Mouse (Mus musculus) midbrain, embryonic 11.5 days (tissue): ENCODE measurements around the gene Pou2f2. TPM values are rescaled to one million over a fixed set of nuclear protein-coding genes. Genes with fewer than 3 reads are reported as not detected.
A peak's percentile ranks its signal among the peaks of the same experiment; 100 is the strongest.

Experiments
- ATAC-seq: fragments of 200-750 bp; cut with Nextera tagmentation; 2 replicates; pipeline ENCODE4 v1.8.0; 2017; ENCODE audit warnings: moderate TSS enrichment, moderate library complexity; ENCODE audit not compliant: low FRiP score
- DNase-seq: peaks from one replicate; pipeline ENCODE4 v3.0.0; 2015; ENCODE audit warnings: low spot score; ENCODE audit errors: missing footprints
- H3K27ac ChIP-seq: fragments of 300-500 bp; sonication (generic); 2 replicates; pipeline ENCODE4 v1.5.1; 2014; ENCODE audit warnings: low read depth, low read length
- H3K27me3 ChIP-seq: fragments of 300-500 bp; sonication (generic); 2 replicates; pipeline ENCODE4 v1.6.1; 2014; ENCODE audit warnings: mild to moderate bottlenecking, low read length, moderate library complexity, mixed read lengths; ENCODE audit not compliant: control insufficient read depth, insufficient read depth
- H3K36me3 ChIP-seq: fragments of 300-500 bp; sonication (generic); 2 replicates; pipeline ENCODE4 v1.6.1; 2014; ENCODE audit warnings: mild to moderate bottlenecking, low read length, moderate library complexity, mixed read lengths; ENCODE audit not compliant: control insufficient read depth, insufficient read depth
- H3K4me1 ChIP-seq: fragments of 300-500 bp; sonication (generic); 2 replicates; pipeline ENCODE4 v1.6.1; 2014; ENCODE audit warnings: low read length; ENCODE audit not compliant: control insufficient read depth, insufficient read depth
- H3K4me2 ChIP-seq: fragments of 300-500 bp; sonication (generic); 2 replicates; pipeline ENCODE4 v1.6.1; 2014; ENCODE audit warnings: mild to moderate bottlenecking, moderate library complexity
- H3K4me3 ChIP-seq: fragments of 300-500 bp; sonication (generic); 2 replicates; pipeline ENCODE4 v1.5.1; 2014; ENCODE audit warnings: low read depth, low read length
- H3K9ac ChIP-seq: fragments of 300-500 bp; sonication (generic); 2 replicates; pipeline ENCODE4 v1.6.1; 2014; ENCODE audit warnings: low read length
- H3K9me3 ChIP-seq: fragments of 300-500 bp; sonication (generic); 2 replicates; pipeline ENCODE4 v1.6.1; 2016; ENCODE audit warnings: low read length; ENCODE audit not compliant: control insufficient read depth
- WGBS: fragments of 180-500 bp; shearing (Covaris S2); extraction: QIAGEN DNeasy Blood & Tissue Kit; methylation state at CpG from one replicate; pipeline ENCODE4 v1.1.7; 2014; 5-methylcytosine and 5-hydroxymethylcytosine counted together
- polyA plus RNA-seq: library from polyadenylated mRNA; unstranded; fragments of >200 nt; fragmentation: Nextera tagmentation; extraction: Ambion mirVana; gene quantifications from 2 replicates; pipeline ENCODE4 v1.2.1, GENCODE M21; 2014

Pou2f2 gene
- polyA plus RNA-seq, 1 experiment from 2014 or later: 26.6 TPM

DNA sequence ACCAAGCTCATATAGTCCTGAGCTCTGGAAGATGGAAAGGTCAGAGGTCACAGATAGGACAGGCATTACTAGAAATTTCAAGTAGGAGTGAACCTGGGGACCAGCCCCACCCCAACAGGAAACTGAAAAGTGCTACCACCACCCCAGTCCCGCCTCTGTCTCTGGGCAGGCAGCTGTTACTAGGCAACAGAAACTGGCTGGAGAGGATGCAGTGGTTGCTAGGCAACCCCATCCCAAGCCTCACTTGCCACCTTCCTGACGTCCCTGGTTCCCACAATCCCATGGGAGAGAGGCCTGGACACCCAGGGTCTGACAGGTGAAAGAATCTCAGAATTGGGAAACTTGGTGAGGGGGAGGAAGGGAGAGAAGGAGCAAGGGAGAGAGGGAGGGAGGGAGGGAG is 110.8 kb downstream of the Pou2f2 start:
- Histone ChIP-seq H3K9me3 (no peaks in the 10 kb centered on the region), H3K4me3 (no peak overlapping the region), H3K36me3 (peaks cover 4% of the 10 kb centered on the region; the same call in 1 of the 2 replicates), H3K9ac (no peak overlapping the region), H3K4me1 (peaks cover 41% of the 10 kb centered on the region), H3K27ac (no peak overlapping the region), H3K27me3 (no peaks in the 10 kb centered on the region), H3K4me2 (no peak overlapping the region)
- 3% methylated on average over 2 of the region's 2 CpGs for WGBS
- DNase-seq: peak; percentile 94
- peak; percentile 51; the same call in 1 of the 2 replicates for ATAC-seq

DNA sequence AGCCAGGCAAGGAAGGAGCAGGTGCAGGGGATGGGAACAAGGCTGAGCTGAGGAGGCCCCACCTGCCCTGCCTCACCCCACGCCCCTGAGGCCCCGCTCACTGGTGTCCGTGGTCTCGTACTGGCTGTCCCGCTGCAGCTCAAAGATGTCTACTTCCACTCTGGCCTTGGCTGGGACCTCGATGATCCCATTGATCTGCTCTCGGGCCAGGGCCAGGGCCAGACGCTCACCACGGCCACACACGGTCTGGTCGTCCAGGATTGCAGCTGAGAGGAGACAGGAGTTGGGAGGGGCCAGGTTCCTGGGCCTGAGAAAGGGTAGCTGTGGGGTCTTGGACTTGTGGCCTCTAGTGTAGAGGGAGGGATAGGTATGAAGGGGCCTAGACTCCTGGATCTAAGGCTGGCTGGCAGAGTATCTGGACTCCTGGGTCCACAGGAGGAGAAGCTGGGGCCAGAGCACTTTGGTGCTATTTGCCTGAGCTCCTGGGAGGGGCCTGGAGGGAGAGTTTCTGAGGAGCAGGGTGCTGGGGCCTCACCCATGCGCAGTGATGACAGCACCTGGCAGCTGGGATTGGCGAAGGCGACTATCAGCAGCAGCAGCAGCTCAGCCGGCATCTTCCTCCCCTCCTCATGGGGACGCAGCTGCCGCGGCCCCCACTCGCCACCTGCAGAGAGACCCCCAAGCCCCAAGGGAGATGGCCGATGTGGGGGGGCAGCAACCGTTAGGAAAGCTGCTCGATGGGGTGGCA is 111.4 kb downstream of the Pou2f2 start:
- H3K4me1 ChIP-seq: peaks cover 37% of the 10 kb centered on the region
- H3K9ac ChIP-seq: no peak overlapping the region
- 85% methylated on average over 22 of the region's 22 CpGs for WGBS
- peaks cover 4% of the 10 kb centered on the region for H3K36me3 ChIP-seq
- no peak overlapping the region for H3K4me2 ChIP-seq
- H3K27ac ChIP-seq: no peak overlapping the region
- DNase-seq: no peak
- no peaks in the 10 kb centered on the region for H3K9me3 ChIP-seq
- H3K4me3 ChIP-seq: no peak overlapping the region
- no peak for ATAC-seq
- H3K27me3 ChIP-seq: no peaks in the 10 kb centered on the region

DNA sequence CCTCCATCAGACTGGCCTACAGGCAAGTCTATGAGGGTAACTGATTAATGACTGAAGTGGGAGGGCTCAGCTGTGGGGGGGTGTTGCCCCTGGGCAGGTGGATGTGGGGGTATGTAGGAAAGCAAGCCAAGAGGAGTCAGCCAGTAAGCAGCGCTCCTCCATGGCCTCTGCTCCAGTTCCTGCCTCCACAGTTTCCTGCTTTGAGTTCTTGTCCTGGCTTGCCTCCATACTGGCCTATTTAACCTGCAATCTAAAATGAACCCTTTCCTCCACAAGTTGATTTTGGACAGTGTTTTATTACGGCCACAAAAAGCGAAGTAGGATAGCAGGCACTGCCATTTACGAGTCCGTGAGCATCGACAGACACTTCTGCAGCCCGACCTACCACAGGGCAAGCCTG is 112.2 kb downstream of the Pou2f2 start:
- H3K4me1 ChIP-seq: peaks cover 36% of the 10 kb centered on the region
- H3K4me2 ChIP-seq: no peak overlapping the region
- no peak overlapping the region for H3K4me3 ChIP-seq
- H3K9ac ChIP-seq: no peak overlapping the region
- peaks cover 8% of the 10 kb centered on the region for H3K36me3 ChIP-seq
- WGBS: 90% methylated on average over 7 of the region's 7 CpGs
- no peak overlapping the region for H3K27ac ChIP-seq
- DNase-seq (no peak), ATAC-seq (no peak)
- no peaks in the 10 kb centered on the region for H3K27me3 ChIP-seq
- H3K9me3 ChIP-seq: no peaks in the 10 kb centered on the region

DNA sequence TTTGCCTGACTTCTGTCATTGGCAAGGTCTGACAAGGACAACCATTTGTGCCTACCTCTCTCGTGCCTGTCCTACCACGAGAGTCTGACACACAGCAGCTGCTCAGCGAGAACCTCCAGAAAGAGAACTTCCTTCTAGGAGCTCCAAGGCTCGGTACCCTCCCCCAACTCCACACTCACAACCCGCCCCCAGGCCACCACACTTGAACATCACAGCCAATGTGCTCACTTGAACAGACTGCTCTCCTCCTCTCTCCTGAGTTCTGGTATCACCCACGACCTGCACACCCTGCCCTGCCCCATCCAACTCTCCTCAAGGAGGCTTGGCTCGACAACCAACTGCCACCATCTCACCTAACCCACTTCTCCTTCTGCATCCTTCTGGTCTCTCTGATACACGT is 115.6 kb downstream of the Pou2f2 start:
- ATAC-seq (no peak), DNase-seq (no peak)
- Histone ChIP-seq H3K27ac (no peak overlapping the region), H3K4me1 (peaks cover 10% of the 10 kb centered on the region), H3K9ac (no peak overlapping the region), H3K4me2 (no peak overlapping the region), H3K4me3 (no peak overlapping the region), H3K36me3 (peaks cover 13% of the 10 kb centered on the region), H3K27me3 (no peaks in the 10 kb centered on the region), H3K9me3 (no peaks in the 10 kb centered on the region)
- 89% methylated on average over 8 of the region's 8 CpGs for WGBS

DNA sequence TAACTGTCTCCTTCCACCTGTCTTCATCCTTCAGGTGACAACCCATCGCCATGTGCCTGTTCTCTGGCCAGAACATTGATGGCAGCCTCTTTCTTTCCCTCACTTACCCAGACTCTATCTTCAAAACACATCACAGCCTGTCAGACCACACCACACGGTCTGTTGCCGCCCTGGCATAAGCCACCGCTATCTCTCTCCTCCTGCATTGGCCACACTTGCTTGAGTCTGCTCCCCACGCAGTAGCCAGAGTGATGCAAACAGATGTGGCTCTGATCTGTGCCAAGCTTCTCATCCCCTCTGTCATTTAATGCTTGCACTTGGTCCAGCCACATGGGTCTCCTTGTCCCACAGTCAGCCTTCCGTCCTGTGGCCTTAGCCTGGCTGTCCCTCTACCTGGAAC is 116.2 kb downstream of the Pou2f2 start:
- Histone ChIP-seq H3K9ac (no peak overlapping the region), H3K36me3 (peaks cover 14% of the 10 kb centered on the region), H3K4me3 (no peak overlapping the region), H3K4me2 (no peak overlapping the region), H3K4me1 (peaks cover 4% of the 10 kb centered on the region), H3K27ac (no peak overlapping the region), H3K27me3 (no peaks in the 10 kb centered on the region), H3K9me3 (no peaks in the 10 kb centered on the region)
- WGBS: 89% methylated on average over 6 of the region's 6 CpGs
- DNase-seq (no peak), ATAC-seq (no peak)

DNA sequence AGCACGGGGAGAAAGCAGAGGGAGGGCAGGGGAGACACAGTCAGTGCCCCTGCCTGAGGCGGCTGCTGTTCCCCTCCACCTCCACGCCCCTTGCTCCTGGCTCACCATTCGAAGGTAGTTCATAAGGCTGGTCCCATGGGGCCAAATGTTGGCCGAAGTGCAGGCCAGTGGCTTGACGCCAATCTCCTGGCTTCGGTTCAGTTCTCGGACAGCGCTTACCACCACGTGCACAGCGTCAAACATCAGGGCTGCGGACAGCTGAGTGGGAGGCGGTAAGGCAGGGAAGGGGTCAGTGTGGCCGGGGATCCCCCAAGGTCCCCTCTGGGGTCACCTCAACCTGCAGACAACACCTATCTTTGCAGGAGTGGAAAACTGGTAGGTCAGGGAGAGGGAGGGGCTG is 120.7 kb downstream of the Pou2f2 start:
- Histone ChIP-seq H3K9me3 (no peaks in the 10 kb centered on the region; the same call in 1 of the 2 replicates), H3K27me3 (no peaks in the 10 kb centered on the region), H3K9ac (no peak overlapping the region), H3K4me1 (no peaks in the 10 kb centered on the region), H3K27ac (no peak overlapping the region), H3K36me3 (peaks cover 45% of the 10 kb centered on the region), H3K4me2 (no peak overlapping the region), H3K4me3 (no peak overlapping the region)
- ATAC-seq (no peak), DNase-seq (no peak)
- 95% methylated on average over 14 of the region's 14 CpGs for WGBS

DNA sequence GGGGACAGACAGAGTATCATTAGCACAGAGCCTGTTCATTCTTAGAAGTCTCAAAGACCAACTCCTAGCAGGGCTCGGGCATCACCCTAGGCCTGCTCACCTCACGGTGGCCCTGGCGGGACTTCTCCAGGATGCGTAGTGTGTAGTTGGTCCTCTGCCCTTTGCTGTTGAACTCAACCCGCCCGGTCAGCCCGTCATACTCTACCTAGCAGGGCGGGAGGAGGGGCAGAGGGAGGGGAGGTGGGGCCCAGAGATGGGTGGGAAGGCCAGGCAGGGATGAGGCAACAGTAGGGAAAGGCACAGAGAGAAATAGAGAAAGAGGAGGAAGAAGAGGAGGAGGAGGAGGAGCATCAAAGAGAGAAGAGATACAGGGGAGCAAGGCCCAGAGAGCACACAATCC is 121.1 kb downstream of the Pou2f2 start:
- 90% methylated on average over 8 of the region's 8 CpGs for WGBS

DNA sequence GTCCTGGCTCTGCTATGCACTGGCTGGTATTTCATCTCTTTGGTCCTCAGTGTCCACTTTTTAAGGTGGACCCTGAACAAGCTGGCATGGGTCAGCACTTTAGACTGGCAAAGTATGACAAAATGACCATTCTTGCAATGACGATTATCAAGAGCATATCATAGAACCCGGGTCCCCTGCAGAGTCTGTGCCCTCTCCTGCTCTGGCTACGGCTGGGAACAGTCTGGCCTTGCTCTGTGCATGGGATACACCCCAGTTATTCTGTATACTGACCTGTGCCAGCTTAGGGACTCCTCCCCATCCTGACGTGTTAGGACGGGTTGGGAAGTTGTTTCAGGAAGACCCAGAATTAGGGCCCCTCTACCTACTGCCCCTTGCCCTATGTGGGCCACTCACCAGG is 121.6 kb downstream of the Pou2f2 start:
- no peak for DNase-seq
- no peak overlapping the region for H3K4me3 ChIP-seq
- no peaks in the 10 kb centered on the region for H3K4me1 ChIP-seq
- peaks cover 44% of the 10 kb centered on the region for H3K36me3 ChIP-seq
- H3K9me3 ChIP-seq: no peaks in the 10 kb centered on the region; the same call in 1 of the 2 replicates
- no peak overlapping the region for H3K4me2 ChIP-seq
- no peak overlapping the region for H3K27ac ChIP-seq
- no peaks in the 10 kb centered on the region for H3K27me3 ChIP-seq
- no peak for ATAC-seq
- WGBS: 93% methylated on average over 5 of the region's 5 CpGs
- no peak overlapping the region for H3K9ac ChIP-seq

More for the DNA sequence above, 121.1 kb downstream of the Pou2f2 start:
- no peaks in the 10 kb centered on the region; the same call in 1 of the 2 replicates for H3K9me3 ChIP-seq
- ATAC-seq (no peak), DNase-seq (no peak)
- H3K4me1 ChIP-seq: no peaks in the 10 kb centered on the region
- no peaks in the 10 kb centered on the region for H3K27me3 ChIP-seq
- no peak overlapping the region for H3K4me3 ChIP-seq
- no peak overlapping the region for H3K27ac ChIP-seq
- H3K36me3 ChIP-seq: peaks cover 45% of the 10 kb centered on the region
- H3K9ac ChIP-seq: no peak overlapping the region
- no peak overlapping the region for H3K4me2 ChIP-seq

DNA sequence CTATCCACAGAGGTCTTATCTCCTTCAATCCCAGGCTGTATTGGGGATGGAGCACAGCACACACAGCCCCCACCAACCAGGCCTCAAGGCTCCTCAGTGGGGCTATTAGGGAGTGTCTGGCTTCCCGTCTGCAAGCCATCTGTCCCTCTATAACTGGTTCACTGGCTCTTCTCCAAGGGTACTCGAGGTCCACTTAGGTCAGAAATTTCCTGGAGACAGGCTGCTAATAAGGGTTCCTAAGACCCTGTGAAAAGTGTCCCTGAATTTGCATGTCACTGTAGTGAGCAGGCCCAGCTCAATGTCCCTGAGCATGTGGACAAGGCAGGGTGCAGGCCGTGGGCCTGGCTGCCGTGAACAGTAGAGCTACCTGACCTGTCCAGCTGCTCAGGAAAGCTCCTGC is 122.6 kb downstream of the Pou2f2 start:
- H3K9ac ChIP-seq: no peak overlapping the region
- no peak for DNase-seq
- H3K36me3 ChIP-seq: peaks cover 41% of the 10 kb centered on the region
- WGBS: 89% methylated on average over 4 of the region's 4 CpGs
- no peak overlapping the region for H3K4me3 ChIP-seq
- no peaks in the 10 kb centered on the region for H3K4me1 ChIP-seq
- no peaks in the 10 kb centered on the region for H3K27me3 ChIP-seq
- H3K27ac ChIP-seq: no peak overlapping the region
- no peaks in the 10 kb centered on the region; the same call in 1 of the 2 replicates for H3K9me3 ChIP-seq
- H3K4me2 ChIP-seq: no peak overlapping the region
- ATAC-seq: no peak
